Mouse (Mus musculus): Measurements from ENCODE around the gene 1700018B08Rik.

Gene 1700018B08Rik

GRCm38 (mm10) chr8:121561636-121562345 is 17.7 kb upstream of the 1700018B08Rik start:
- peak; percentile 63 to 64 for DNase-seq

- no peak for DNase-seq
Measured at GRCm38 (mm10) chr8:121560432-121561100, 16.4 kb upstream of the 1700018B08Rik start.

GRCm38 (mm10) chr8:121559801-121560200 is 15.7 kb upstream of the 1700018B08Rik start:
- DNase-seq = no peak

- DNase-seq = peak in 1 of 2 experiments; percentile 1
Measured at GRCm38 (mm10) chr8:121558538-121558937, 14.4 kb upstream of the 1700018B08Rik start.

- peak in 1 of 2 experiments; percentile 1 for DNase-seq
Measured at GRCm38 (mm10) chr8:121557746-121558145, 13.6 kb upstream of the 1700018B08Rik start.

- peak in 1 of 2 experiments; percentile 1 for DNase-seq
Measured at GRCm38 (mm10) chr8:121553831-121554475, 9.8 kb upstream of the 1700018B08Rik start.

- DNase-seq = no peak
Measured at GRCm38 (mm10) chr8:121552506-121552905, 8.4 kb upstream of the 1700018B08Rik start.

- no peak for DNase-seq
Measured at GRCm38 (mm10) chr8:121551065-121551985, 7.2 kb upstream of the 1700018B08Rik start.

GRCm38 (mm10) chr8:121550056-121550455 is 5.9 kb upstream of the 1700018B08Rik start:
- no peak for DNase-seq

GRCm38 (mm10) chr8:121547132-121547531 is 3.0 kb upstream of the 1700018B08Rik start:
- DNase-seq = peak; percentile 81 to 84

- DNase-seq = no peak
Measured at GRCm38 (mm10) chr8:121544936-121545335, 816 bp upstream of the 1700018B08Rik start.

- DNase-seq = no peak
Measured at GRCm38 (mm10) chr8:121542901-121543300, 1.2 kb downstream of the 1700018B08Rik start.

GRCm38 (mm10) chr8:121541862-121542261 is 2.3 kb downstream of the 1700018B08Rik start:
- no peak for DNase-seq

- DNase-seq = no peak
Measured at GRCm38 (mm10) chr8:121532381-121532780, 11.7 kb downstream of the 1700018B08Rik start.

GRCm38 (mm10) chr8:121530639-121531038 is 13.5 kb downstream of the 1700018B08Rik start:
- DNase-seq = no peak

GRCm38 (mm10) chr8:121528790-121529189 is 15.3 kb downstream of the 1700018B08Rik start:
- no peak for DNase-seq

- DNase-seq = no peak
Measured at GRCm38 (mm10) chr8:121527751-121528150, 16.4 kb downstream of the 1700018B08Rik start.

- DNase-seq = no peak
Measured at GRCm38 (mm10) chr8:121526811-121527550, 17.1 kb downstream of the 1700018B08Rik start.

GRCm38 (mm10) chr8:121525111-121525818 is 18.9 kb downstream of the 1700018B08Rik start:
- no peak for DNase-seq

- peak; percentile 79 to 87 for DNase-seq
Measured at GRCm38 (mm10) chr8:121513429-121513828, 30.7 kb downstream of the 1700018B08Rik start.

GRCm38 (mm10) chr8:121511751-121512150 is 32.4 kb downstream of the 1700018B08Rik start:
- DNase-seq = no peak
